Mouse (Mus musculus): ENCODE data around the gene Denr.

- TF ChIP-seq CTCF (conservative IDR thresholded peaks at IDR 0.05; ENCODE audit: insufficient read depth, insufficient read length, low read depth, low read length) (no peak), POLR2A (IDR thresholded peaks at IDR 0.05; ENCODE audit: low read depth, low read length) (no peak)
These were observed 22.6 kb upstream of the Denr start for GRCm38 (mm10) chr5:123884332-123884731.
